Mouse (Mus musculus) heart, postnatal 10 days (tissue): ENCODE measurements around the gene Mad1l1. TPM values are rescaled to one million over a fixed set of nuclear protein-coding genes. Genes with fewer than 3 reads are reported as not detected.
A peak's percentile ranks its signal among the peaks of the same experiment; 100 is the strongest.

Source experiments
- DNase-seq, 2 experiments: peaks; one replicate each; pipeline ENCODE4 v3.0.0; 2021
- intact Hi-C: fragments of 180-260 bp; cut with DNase I; formaldehyde crosslinking; loops from one replicate; pipeline ENCODE4 v1.15.1; 2025
- total RNA-seq, 2 experiments: library from RNA; stranded (reverse); gene quantifications; 2 replicates each; pipeline ENCODE4 v1.2.3; 2021

Gene Mad1l1
- total RNA-seq, 2 experiments from 2014 or later = 16.5 to 21.2 TPM

DNA sequence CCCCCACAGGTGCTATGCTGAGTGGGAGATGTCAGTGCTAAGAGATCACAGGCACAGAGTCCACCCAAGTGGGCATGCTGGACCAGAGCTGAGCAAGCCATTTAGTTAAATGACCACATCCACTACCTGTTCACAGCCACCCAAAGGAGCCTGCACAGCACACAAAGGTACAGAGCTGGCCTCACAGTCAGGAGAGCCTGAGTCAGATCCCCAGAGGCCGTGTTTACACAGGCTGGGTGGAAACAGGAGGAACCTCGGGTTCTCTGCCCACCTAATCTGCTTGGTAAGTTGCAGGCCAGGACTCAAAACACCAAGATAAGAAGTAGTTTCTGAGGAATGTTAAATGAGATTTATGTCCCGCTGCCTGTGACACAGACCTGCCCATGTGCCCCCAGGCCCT is 211.3 kb downstream of the Mad1l1 start:
- intact Hi-C loops = no loop called here
- DNase-seq = no peak

DNA sequence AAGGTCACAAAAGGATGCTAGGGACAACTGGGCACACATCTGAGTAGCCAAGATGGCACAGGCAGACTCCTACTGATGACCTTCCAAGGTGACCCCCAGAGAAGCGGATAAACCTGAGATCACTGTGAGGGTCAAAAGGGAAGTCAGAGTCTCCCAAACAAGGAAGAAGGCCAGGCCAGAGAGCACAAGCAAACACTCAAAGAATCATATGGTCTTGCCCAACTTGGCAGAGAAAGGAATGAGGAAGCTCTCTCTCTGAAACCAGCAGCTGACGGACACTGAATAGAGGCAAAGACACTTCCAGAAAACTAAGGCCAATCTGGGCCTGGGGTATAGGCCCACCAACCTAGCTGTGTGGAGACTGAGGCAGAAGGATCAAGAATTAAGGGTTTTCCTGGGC is 213.4 kb downstream of the Mad1l1 start:
- no peak for DNase-seq
- intact Hi-C loops = no loop called here

DNA sequence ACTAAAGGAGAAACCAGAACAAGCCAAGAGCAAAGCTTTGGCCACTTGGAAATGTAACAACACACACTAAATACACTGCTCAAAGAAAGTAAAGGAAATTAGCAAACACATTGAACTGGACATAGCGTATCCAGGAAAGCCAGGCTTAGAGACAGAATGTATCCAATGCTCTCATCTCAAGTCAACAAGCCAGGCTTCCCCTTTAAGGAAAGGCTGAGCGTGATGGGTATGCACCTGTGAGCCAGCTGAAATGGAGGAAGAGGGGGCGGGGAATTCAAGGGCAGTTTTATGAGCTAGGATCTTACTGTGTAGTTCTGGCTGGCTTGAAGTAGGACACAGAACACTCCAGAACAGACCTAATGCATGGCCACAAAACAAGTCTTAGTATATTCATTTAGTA is 215.3 kb downstream of the Mad1l1 start:
- no peak for DNase-seq

DNA sequence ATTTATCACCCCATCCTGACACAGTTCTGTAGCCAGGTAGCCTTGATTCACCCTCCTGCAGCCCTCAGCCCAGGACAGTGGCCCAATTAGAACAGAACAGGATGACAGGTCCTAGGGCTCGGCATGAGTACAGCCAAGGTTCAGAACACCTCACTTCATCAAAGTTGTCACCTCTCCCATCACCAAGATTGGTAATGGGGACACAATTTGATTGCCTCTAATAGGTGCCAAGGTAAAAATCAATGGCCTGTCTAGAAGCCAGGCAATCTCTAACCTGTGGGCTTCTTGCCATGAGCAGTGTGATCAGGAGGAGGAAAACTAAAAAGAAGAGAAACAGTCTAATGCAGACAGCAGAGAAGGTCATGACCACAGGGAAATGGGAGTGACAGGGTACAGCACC is 216.5 kb downstream of the Mad1l1 start:
- intact Hi-C loops = no loop called here
- DNase-seq = no peak

More for the DNA sequence above, 215.3 kb downstream of the Mad1l1 start:
- intact Hi-C loops = no loop called here

DNA sequence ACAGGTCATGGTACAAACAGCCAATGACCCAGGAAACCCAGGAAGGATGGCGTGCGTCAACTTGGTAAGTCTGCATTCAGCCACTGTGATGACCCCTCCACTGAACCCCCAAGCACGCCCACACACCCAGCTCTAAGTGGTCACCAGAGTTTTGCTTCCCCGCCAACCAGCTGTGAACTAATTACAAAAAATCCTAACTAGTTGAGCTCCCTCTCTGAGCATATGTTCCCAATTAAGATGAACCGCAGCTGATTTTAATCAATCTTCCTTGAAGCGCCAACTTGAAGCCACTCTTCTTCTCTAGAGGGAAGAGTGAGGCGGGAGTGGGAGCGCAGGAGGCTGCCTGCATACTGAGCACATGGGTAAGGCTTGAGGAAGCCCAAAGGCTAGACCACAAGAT is 218.6 kb downstream of the Mad1l1 start:
- DNase-seq = no peak
- intact Hi-C loops = no loop called here

DNA sequence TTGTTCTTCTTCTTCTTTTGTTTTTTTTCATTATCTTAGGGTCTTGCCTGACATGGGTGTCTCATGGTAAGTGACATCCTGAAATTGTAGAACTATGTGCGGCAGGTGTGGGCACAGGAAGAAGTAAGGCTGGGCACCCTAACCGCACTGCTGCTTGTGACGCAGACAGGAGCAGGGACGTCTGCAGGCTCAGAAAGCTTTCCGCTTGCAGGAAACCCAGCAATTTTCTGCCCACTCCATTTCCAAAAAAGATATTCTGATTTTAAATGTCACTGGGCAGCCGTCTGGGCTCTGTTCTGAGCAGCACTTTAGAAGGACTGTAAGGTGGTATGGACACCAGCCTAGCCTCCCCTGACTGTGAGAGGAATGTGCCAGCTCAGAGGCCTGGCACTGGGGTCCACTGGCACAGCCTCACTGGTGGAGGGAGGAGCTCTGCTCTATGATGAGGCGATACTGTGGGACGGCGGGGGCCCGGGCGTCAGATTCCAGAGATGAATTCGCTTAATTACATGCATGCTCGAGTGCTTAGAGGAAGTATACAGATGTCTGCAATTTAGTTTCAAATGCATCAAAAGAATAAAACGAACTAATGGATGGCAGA is 219.8 kb downstream of the Mad1l1 start:
- intact Hi-C loops = no loop called here
- DNase-seq = no peak

DNA sequence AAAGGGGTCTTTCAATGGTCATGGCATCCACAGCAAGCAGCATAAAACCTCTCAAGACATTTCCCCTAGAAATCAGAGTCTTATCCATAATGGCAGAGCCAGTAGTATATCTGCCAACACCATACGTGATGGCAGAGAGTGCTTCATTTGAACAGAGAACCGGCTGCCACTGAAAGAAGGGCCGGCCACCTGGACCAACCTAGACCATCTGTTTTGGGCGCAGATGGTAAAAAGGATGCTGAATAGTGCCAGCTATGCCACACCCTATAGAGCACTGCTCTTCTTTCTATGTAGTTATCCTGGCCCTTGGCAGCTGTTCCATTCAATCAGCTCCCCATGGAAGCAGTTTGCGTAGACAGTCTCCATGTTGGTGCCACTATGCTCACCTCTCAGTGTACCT is 222.6 kb downstream of the Mad1l1 start:
- intact Hi-C loops = no loop called here
- DNase-seq = no peak

DNA sequence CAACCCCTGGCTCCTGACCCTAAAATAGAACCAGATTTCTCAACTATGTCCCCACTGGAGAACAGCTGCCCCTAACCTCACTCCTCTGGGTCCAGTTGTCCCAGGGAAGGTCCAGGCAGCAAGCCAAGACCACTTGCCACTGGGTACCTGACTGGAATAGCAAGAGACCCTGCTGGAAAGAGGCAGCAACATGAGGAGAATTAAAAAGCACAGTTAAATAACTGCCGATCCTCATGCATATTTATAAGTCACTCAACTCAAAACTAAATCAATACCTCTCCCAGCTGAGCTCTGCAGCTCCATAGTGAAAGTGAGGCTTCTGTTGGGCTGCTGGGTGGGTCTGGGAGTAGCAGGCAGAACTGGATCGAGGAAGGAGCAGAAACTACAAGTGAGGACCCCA is 226.1 kb downstream of the Mad1l1 start:
- no peak for DNase-seq
- intact Hi-C loops = no loop called here

DNA sequence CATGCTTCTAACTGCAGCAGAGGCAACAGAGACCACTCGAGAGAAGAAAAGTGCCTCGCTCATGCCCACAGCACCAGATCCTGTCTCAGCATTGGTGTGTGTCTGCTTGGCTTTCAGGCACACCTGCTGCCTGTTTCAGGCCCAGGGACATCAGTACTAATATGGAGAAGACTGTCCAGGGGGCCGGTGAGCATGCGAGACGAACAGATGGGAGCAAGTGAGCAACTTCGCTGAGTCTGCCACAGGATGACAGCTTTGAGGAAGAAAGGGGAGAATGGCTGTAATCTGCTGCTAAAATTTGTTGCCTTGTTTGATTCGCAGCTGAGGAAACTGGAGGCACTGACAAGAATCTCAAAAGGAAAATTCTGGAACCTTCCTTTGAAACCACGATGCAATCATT is 227.9 kb downstream of the Mad1l1 start:
- DNase-seq = no peak
- intact Hi-C loops = no loop called here

DNA sequence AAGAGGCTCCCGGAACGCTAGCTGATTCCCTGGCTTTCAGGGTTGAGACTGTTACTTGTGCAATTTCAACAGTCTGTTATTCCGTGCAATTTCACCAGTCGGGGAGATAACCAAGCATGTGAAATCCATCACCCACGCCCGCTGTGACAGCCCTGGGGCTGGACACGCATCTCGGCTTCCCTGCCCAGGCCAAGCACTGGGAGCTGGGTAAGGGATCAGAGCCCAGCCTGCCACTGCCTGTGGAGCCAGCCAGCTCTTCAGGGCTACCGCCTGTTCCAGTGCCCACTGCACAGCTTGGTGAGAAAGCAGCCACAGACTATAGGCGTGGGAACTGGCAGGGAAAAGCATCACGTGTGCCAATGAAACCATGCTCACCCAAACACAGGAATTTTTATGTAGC is 229.8 kb downstream of the Mad1l1 start:
- peak; percentile 14 to 26 for DNase-seq
- intact Hi-C loops = no loop called here

DNA sequence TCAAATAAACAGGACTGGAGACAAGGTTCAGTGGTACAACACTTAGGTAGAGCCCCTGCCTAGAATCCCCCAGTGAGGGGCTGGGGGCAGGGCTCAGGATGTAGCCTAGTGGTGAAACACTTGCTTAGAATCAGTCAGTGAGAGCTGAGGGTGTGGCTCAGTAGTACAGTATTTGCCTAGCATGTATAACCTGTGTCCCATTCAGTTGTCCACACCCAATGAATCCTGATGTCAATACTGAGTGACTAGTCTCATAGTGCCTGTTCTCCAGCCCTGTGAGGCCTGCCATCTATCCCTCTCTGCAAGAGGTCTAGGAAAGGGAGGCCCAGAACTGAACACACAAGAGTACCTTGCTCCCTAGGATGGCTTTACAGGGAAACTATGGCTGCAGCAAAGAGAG is 232.1 kb downstream of the Mad1l1 start:
- intact Hi-C loops = no loop called here
- DNase-seq = no peak

DNA sequence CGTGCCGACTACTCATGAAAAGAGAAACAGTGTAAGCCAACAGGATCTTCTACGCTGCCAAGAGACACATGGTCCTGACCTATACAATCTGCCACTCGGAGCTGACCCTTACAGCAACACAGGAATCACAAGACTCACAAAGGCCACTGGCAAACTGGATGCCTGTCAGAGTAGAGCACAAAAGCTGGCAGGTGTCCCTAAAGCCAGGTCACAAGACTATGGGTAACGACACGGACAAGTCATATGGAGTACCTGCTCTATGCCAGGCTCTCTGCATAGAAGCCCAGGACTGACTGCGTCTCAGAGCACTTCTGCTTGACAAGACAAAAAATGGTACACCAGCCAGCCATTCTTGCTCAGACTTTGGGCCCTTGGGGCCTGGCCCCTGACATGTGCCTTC is 234.1 kb downstream of the Mad1l1 start:
- intact Hi-C loops = no loop called here
- DNase-seq = peak; percentile 32 to 54

DNA sequence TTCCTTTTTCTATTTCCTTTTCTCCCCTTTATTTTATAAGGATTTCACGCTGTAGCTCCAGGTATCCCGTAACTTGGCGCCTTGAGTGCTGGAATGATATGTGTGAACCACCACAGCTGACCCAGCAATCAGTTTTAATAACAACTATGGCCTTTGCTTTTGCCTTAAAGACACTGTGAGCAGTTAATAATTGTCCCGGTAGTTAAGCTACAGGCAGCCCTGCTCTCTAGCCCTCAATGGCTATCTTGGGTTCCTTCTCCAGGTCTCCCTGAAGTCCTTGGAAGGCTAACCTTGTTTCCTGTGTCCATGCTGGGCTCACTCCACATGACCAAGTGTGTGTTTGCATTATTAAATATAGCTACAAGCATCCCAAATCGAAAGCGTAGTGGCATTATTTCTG is 237.0 kb downstream of the Mad1l1 start:
- intact Hi-C loops = no loop called here
- DNase-seq = no peak

DNA sequence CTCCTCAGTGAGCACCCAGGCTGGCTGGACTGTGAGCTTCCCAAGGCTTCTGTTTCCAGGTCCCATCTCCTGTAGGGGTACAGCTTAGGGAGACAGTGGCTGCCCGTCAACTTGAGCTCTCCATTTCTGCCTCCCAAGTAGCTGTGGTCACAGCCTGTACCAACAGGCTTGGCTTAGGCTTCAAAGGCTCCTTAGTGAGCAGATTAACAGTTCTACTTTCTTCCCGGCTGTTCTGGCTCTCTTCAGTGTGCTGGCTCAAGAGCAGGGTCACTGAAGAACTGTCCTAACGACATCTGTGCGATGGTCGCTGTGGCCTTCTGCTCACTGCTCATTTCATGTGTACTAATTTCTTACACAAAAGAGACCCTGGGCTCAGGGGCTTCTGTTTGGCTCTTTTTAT is 237.4 kb downstream of the Mad1l1 start:
- intact Hi-C loops = no loop called here
- no peak for DNase-seq

DNA sequence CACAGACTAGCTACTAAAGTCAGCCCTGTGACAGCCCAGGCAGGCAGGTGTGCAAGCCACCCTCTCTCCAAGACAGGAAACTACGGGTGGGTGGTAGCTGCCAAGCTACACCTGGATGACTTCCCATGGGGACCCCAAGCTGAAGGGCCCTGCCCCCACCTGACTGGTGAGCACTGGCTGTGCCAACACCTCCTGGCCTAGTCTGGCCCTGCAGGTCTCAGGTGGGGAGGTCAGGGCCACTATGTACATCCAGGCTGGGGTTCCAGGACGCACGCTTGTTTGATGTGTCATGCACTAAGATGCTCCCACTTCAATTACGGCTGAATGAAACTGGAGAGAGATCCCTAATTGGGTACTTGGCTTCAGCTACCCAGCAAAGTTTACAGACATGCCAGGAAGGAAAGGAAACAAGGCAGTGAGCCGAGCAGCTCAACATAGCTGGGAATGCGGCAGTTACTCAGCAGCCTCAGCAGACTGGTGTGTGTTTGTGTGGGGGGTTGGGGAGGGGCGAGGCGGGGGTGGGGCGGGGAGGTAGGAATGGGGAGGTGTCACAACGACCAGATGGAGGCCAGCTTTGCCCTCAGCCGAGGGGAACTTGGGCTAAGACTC is 239.0 kb downstream of the Mad1l1 start:
- no peak for DNase-seq
- intact Hi-C loops = no loop called here

DNA sequence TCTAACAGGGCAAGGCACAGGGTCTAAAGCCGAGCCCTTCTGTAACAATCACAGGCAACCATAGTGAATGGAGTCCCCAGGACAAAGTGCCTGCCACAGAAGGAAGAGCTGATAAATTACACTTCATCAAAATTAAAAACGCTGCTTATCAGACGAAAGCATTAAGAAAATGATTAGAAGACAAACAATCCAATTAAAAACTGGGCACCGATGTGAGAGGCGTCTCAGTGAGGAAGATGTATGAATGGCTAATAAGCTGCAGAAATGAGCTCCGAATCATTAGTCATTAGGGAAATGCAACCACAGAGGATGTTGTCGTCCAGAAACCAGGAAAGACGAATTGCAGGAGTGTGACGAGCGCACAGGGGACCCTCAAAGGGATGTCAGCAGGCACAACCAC is 240.3 kb downstream of the Mad1l1 start:
- intact Hi-C loops = no loop called here
- no peak for DNase-seq

DNA sequence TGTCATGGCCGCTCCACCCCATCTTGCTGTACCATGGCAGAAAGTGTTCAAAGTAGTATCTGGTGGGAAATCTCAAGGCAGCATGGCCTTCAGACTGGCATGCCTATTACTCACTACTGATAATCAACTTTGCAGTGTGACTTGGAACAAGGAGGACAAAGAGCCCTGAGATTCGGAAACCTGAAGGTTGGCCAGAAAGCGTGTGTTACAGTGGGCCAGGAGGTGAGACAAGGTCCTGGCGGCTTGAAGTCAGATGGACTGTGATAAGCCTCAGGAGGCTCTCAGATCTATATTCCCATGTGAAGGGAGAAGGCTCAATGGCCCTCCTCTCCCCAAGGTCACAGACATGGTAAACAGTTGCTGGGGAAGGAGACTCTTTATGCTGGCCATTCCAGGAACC is 241.8 kb downstream of the Mad1l1 start:
- no peak for DNase-seq
- intact Hi-C loops = no loop called here

DNA sequence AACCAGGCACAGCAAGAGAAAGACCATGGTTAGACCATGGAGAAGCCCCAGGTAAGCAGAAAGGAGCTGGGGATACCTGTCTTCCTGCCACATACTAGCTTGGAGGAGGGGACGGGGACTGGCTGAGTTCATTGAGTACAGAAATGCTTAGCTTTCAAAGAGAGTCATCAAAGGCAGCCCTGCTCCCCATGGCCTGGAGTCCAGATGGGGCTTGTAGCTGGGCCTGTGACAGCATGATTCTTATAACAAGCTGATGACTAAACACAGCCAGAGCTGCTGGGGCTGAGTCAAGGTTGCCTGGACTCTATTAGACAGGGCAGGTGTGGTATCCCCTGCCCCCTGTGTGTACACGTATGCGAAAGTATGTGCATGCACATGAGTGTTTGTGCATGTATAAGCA is 242.9 kb downstream of the Mad1l1 start:
- intact Hi-C loops = no loop called here
- no peak for DNase-seq

DNA sequence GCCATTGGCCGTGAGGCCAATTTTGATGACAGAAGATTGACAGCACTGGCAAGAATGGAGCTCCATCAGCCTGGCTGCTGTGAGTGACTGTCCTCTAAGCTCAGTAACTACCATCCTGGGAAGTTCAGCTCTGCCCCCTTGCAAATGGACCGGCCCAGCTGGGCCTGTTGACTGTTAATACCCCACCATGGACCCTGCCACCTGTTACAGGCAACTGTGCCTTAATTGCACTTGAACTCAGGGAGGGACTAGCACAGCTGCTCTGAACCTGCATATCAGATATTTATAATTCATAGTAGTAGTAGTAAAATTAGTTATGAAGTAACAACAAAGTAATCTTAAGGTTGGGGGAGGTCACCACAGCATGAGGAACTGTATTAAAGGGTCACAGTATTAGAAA is 244.9 kb downstream of the Mad1l1 start:
- no peak for DNase-seq
- intact Hi-C loops = no loop called here

DNA sequence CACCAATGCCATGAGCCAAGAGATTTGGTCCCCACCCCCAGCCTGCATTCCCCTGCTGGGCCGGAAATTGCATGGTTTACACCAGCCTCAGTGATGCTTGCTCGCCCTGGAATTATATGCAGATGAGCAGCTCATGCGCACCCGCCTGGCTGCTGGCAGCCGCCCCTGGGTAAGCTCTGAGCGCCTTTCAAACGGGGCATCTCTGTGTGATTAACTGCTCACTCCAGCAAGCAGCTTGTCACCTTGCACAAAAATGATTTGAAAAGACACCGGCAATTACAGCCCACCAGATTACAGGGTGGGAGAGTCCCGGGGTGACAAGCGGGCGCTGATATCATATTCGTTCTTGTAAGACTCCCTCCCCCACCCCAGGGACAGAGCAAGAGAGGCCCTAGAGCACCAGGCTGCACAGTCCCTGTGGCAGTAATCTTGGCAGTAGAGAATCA is 247.7 kb downstream of the Mad1l1 start:
- no peak for DNase-seq
- intact Hi-C loops = no loop called here

DNA sequence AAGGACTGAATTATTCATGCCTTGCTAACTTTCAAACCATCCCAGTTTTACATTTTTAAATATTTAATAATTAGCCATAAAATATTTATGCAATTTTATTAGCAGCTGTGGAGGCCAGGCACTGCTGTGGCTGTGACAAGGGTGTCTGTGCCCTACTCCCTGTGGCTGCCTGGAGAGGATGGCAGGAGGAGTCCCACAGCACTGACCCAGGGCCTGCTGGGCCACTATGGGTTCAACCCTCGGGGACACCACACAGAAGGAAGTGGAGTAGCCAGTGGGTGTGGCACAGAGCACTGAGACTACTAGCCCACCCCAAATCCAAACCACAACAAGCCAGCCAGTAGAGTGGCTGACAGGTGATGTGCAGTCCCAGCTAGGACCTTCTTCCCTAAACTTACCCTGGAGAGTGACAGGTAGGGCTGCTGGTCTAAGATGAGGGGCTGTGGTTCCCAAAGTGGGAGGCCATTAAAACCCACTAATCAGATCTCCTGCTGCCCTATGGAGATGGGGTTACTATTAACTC is 248.1 kb downstream of the Mad1l1 start:
- intact Hi-C loops = no loop called here

DNA sequence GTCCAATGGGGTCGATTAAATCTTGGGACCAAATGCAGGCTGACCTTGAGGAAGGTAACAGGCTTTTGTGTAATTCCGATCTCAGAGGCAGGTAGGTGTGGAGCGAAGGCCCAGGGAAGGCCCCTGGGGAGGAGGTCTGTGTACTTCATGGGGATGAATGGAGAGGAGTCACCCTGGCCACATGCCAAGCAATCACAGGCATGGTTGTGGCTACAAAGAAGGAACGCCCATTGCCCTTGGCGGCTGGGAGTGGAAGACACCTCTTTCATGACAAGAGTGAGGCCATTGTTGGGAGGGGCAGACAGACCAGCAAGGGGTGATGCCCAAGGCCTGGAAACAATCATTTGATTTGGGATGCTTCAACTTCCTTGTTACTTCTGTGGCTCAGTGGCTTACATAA is 252.8 kb downstream of the Mad1l1 start:
- DNase-seq = no peak
- intact Hi-C loops = no loop called here

More for the DNA sequence above, 248.1 kb downstream of the Mad1l1 start:
- DNase-seq = no peak

DNA sequence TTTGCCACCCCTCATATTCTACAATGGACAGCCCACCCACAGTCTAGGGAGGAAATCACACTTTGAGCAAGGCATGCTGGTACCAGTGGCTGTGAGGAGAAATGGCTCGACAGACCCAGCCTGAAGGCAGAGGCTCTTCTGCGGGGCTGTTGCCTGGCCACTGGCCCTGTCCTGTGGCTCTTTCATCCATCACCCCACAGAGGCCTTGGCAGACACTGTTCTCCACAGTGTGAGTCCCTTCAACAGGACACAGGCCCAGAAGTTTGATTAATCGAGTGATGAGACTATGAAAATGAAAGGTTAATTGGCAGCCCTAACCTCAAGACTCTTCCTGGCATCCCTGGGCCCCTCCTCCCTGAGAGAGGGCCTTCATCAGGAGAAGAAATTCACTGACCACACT is 253.3 kb downstream of the Mad1l1 start:
- intact Hi-C loops = no loop called here
- no peak for DNase-seq
